Mouse (Mus musculus) olfactory bulb, adult 2 months (tissue): ENCODE data around the gene Acbd4. TPM values are rescaled to one million over a fixed set of nuclear protein-coding genes. Genes with fewer than 3 reads are reported as not detected.

ENCODE experiments used
- H3K27ac ChIP-seq: fragments of 200-500 bp; 2 replicates; pipeline ENCODE4 v1.5.1; 2012; ENCODE audit warnings: low read depth, low read length; ENCODE audit not compliant: insufficient read depth
- H3K4me1 ChIP-seq: fragments of 200-500 bp; 2 replicates; pipeline ENCODE4 v1.6.1; 2012; ENCODE audit warnings: low read length; ENCODE audit not compliant: control insufficient read depth, insufficient read depth
- H3K4me3 ChIP-seq: fragments of 200-500 bp; 2 replicates; pipeline ENCODE4 v1.5.1; 2012; ENCODE audit warnings: mild to moderate bottlenecking, low read depth, low read length, moderate library complexity; ENCODE audit not compliant: insufficient read depth
- CTCF ChIP-seq: fragments of 200-500 bp; IDR thresholded peaks from 2 replicates; pipeline ENCODE4 v1.5.1; 2012; ENCODE audit warnings: low read depth, mild to moderate bottlenecking, low read length, moderate library complexity; ENCODE audit not compliant: insufficient read depth
- POLR2A ChIP-seq: fragments of 200-500 bp; IDR thresholded peaks from 2 replicates; pipeline ENCODE4 v1.6.1; 2012; ENCODE audit warnings: mild to moderate bottlenecking, low read depth, low read length, moderate library complexity; ENCODE audit not compliant: insufficient read depth
- WGBS: fragments of 180-500 bp; shearing (Covaris S2); methylation state at CpG from one replicate; pipeline ENCODE4 v1.1.7; 2018; 5-methylcytosine and 5-hydroxymethylcytosine counted together
- polyA plus RNA-seq: library from polyadenylated mRNA; stranded (reverse); fragments of >200 nt; gene quantifications from 2 replicates; pipeline ENCODE4 v1.2.4, GENCODE M21; 2012; ENCODE audit warnings: low replicate concordance; ENCODE audit not compliant: missing spikeins, insufficient read depth, insufficient read length

Gene Acbd4
- not detected in 2 replicates for polyA plus RNA-seq

DNA sequence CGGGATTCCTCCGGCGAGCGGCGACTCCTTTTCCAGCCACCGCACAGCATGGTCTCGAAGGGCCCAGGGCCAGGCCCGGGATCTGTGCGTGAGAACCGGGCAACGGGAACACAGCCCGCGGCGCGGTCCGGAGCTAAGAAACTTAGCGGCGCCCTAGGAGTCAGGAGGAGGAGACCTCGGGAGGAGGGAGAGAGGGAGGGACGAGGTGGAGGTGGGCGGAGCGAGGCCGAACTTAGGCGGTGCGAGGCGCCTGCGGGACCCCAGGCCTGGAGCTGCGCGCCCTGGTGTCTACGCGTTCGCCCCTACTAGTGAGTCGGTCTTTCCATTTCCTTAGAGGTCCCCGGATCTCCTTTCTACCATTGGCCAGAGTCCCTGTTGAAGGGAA lies at the start of gene Acbd4, which contains the start of gene Plcd3:
Acbd4 (plus strand) TSS at position 202 of the 385 bp plus-strand sequence.
Plcd3 (minus strand) TSS at position 178 of the 385 bp plus-strand sequence.
- WGBS = 2% methylated on average over 32 of the region's 34 CpGs
- peak within 1 kb of the TSS; percentile 55 for H3K4me3 ChIP-seq
- peaks cover 26% of the 10 kb centered on the region for H3K4me1 ChIP-seq
- H3K27ac ChIP-seq = peak within 1 kb of the TSS; percentile 11; the same call in 1 of the 2 replicates
- no peak; the same call in 1 of the 2 replicates for TF ChIP-seq CTCF
- TF ChIP-seq POLR2A = peak; percentile 39; the same call in 1 of the 2 replicates

DNA sequence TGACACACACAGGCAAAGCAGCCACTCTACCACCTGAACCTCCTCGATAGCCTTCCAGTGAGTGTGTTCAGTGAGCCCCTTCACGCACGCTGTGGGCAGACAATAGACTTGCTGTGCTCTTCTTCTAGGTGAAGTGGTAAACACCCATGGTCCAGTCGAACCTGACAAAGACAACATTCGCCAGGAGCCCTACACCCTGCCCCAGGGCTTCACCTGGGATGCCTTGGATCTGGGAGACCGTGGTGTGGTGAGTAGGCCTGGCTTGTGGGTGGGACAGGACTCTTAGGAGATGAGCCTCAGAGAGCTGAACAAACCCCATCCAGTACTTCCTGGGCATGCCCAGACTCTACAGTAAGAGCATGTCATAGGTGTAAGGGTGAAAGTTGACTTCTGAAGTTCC lies 49.4 kb upstream of the Acbd4 start:
- peaks cover 22% of the 10 kb centered on the region for H3K4me1 ChIP-seq
- H3K4me3 ChIP-seq = no peak overlapping the region
- WGBS = 81% methylated on average over 6 of the region's 6 CpGs
- TF ChIP-seq CTCF = no peak
- H3K27ac ChIP-seq = peak overlapping the region; percentile 89

DNA sequence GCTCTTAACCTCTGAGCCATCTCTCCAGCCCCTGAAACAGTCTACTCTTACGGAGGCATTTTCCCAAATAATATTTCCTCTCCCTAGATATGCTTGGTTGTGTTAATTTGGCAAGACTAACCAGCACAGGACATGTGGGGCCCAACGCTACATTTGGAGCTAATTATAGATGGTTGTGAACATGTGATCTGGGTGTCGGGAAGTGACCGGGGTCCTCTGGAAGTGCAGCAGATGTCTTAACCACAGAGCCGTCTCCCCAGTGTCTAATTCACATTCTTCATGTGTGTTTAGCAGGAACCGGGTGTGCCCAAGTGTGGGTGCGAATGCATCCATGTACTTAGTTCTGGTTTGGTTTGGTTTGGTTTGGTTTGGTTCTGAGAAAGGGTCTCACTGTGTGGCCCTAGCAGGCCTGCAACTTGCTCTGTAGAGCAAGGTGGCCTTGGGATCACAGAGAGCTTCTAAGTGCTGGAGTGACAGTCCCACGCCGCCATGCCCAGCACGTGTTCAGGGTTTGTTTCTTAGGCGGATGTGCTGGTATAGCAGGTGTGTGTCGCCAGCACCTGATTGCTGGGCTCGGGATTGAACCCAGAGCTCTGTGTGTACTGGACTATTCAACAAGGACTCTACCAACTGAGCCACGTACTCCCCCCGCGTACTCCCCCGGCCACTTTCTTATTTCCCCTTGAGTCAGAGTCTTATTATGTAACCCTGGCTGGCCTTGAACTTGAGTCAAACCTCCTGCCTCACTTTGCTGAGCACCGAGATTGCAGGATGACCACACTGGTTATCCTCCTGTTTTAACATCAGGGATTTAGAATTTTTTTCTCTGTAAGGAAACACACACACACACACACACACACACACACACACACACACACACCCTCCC lies 48.0 kb upstream of the Acbd4 start:
- no peak overlapping the region for H3K27ac ChIP-seq
- peaks cover 22% of the 10 kb centered on the region for H3K4me1 ChIP-seq
- no peak for TF ChIP-seq POLR2A
- no peak for TF ChIP-seq CTCF
- WGBS = 78% methylated on average over 18 of the region's 18 CpGs
- H3K4me3 ChIP-seq = no peak overlapping the region

DNA sequence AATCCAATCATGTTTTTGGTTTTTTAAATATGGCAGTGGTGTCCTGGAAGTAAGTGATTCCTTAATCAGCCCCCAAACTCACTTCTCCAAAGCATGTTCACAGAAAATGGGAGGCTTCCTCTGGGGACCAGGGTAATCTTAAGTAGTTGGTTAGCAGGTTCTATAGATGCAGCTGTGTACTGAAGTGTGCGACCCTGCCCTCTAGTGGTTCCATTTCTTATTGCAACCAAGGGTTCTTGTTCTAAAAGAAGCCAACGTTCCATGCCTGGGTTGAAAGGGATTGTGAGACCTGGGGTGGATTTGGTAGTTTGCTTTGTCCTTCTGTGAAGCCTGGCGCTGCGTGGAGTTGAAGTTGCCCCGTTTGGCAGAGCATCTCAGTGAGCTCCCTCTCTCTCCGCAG lies 46.7 kb upstream of the Acbd4 start:
- WGBS = 31% methylated on average over 6 of the region's 6 CpGs
- no peak for TF ChIP-seq POLR2A
- peak; percentile 52; the same call in 1 of the 2 replicates for TF ChIP-seq CTCF
- no peak overlapping the region for H3K27ac ChIP-seq
- H3K4me3 ChIP-seq = no peak overlapping the region
- H3K4me1 ChIP-seq = peaks cover 22% of the 10 kb centered on the region

DNA sequence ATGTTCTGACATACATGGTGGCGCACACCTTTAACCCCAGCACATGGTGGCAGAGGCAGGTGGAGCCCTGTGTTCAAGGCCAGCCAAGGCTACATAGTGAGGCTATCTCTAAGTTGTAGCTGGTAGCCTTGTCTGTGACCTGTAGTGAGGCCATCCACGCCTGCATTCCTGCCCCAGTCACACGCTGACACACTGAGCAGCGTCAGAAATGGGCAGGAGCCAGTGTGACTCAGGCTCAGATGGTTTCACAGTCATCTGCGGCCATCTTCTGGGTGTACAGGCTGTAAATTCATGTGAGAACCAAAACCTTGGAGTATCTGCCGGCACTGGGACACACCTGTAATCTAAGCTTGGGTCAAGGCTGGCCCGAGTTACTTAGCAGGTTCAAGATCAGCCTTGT lies 44.8 kb upstream of the Acbd4 start:
- Histone ChIP-seq H3K4me3 (no peak overlapping the region), H3K4me1 (peaks cover 13% of the 10 kb centered on the region), H3K27ac (no peak overlapping the region)
- no peak for TF ChIP-seq POLR2A
- TF ChIP-seq CTCF = no peak
- 92% methylated on average over 7 of the region's 7 CpGs for WGBS

DNA sequence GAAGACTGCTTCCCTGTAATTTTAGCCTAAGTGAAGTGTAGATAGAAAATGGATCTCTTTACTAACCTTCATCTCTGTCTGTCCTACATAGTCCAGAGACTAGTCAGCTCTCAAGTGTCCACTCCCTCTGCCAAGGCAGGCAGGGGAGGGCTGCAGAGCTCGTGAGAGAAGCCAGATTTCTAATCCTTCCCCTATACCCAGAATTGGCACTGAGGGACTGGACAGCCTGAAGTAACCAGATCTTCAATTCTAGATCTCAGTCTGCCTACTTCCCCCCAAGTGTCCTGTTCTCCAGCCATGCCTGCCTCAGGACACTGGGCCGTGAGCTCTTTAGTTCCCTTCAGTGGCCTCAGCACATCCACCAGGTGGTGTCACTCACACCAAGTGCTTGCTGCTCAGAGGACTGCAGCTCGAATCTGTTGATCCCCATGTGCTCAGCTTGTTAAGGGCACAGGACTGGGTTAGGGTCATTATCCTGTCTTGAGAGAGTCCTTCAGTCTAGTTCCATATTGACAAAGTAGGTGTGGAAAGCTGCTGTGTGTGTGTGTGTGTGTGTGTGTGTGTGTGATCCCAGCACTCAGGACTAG lies 42.9 kb upstream of the Acbd4 start:
- 63% methylated on average over 3 of the region's 3 CpGs for WGBS
- TF ChIP-seq CTCF (no peak), POLR2A (no peak)

DNA sequence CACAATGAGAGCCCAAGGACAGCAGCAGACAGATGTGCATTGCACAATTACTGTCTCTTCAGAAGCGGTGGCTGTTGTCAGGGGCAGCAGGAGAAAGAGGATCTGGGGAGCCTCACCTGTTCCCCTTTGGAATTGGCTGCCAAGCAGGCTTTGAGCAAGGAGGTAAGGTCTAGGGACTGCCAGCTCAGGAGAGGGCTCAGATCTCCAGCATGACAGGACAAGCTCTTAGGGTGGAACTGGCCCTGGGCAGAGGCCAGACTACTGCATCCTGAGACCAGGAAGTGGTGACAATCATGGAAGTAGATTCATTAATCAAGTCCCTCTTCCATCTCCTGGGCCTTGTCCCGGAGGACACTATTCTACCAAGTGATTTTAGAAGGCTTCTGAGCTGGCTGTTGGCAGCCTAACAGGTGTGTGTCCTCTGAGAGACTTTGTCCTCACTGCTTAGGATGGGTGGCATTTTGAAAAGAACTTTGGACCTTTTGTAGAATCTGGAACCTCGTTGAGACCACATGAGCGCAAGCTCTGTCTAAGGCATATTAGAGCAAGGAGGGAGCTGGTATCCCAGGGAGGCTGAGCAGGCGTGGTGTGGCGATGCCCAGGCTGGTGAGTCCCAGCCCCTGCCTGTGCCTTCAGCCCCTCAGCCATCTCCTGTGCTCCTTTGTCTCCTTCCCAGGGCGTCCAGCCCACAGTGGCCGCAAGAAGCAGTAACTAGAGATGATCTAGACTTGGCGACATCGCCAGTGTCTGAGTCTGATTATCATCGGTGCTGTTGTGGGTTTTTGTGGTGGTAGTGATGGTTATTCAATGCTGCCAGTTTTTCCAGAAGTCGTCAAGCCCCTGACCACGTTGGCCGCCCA lies 35.1 kb upstream of the Acbd4 start:
- Histone ChIP-seq H3K4me3 (no peak overlapping the region), H3K27ac (no peak overlapping the region), H3K4me1 (0 out of 2 replicates have a peak, but pooled peaks cover 3% of the 10 kb centered on the region)
- TF ChIP-seq POLR2A = no peak
- no peak for TF ChIP-seq CTCF
- WGBS = 92% methylated on average over 14 of the region's 14 CpGs

More for the DNA sequence above, 42.9 kb upstream of the Acbd4 start:
- H3K27ac ChIP-seq = no peak overlapping the region
- peaks cover 4% of the 10 kb centered on the region for H3K4me1 ChIP-seq
- no peak overlapping the region for H3K4me3 ChIP-seq

DNA sequence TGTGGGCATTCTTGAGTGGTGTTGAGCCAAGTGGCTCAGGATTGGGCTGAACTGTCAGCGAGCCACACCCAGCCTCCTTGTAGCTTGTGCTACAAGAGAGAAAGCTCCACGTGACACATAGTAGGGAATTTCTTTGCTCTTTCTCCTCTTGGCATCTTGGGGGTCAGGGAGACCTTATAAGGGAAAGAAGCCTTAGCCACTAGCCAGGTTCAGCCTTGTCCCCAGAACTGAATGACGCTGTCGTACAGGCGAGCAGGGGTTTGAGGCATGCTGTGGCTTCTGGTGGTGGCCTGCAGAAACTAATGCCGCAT lies 34.5 kb upstream of the Acbd4 start:
- Histone ChIP-seq H3K4me3 (no peak overlapping the region), H3K4me1 (0 out of 2 replicates have a peak, but pooled peaks cover 4% of the 10 kb centered on the region), H3K27ac (no peak overlapping the region)
- WGBS = 90% methylated on average over 6 of the region's 6 CpGs
- TF ChIP-seq POLR2A (no peak), CTCF (no peak)

DNA sequence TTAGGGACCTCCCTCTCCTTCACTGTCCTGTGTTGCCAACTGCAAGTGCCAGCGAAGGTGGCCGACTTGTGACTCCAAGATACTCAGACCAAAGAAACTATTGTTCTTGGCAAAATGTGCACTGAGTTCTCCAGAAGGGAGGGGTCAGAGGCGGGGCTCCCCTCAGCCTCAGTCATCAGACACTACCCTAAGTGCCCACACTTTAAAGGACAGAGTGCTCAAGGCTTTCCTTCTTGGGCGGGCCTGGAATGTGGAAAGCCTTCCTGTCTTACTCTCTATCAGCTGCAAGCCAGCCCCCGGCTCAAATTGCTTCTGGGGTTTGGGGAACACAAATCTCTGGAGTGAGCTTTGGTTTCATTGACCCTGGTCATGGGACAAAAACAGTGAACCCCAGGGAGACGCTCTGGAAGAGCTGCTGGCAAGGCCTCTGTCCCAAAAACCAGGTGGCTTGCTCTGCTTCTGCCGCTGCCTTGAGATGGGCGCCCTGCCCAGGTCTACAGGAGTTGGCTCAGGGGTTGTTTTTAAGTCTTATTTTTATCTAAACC lies 34.0 kb upstream of the Acbd4 start:
- TF ChIP-seq POLR2A = no peak
- no peak for TF ChIP-seq CTCF
- H3K4me3 ChIP-seq = no peak overlapping the region
- no peak overlapping the region for H3K27ac ChIP-seq
- 0 out of 2 replicates have a peak, but pooled peaks cover 4% of the 10 kb centered on the region for H3K4me1 ChIP-seq
- 62% methylated on average over 8 of the region's 8 CpGs for WGBS
